Mouse (Mus musculus): Measurements from ENCODE around the gene Cpeb3. TPM values are rescaled to one million over a fixed set of nuclear protein-coding genes. Genes with fewer than 3 reads are reported as not detected.

Gene Cpeb3
- polyA plus RNA-seq, 1 experiment = 2.6 TPM

DNA sequence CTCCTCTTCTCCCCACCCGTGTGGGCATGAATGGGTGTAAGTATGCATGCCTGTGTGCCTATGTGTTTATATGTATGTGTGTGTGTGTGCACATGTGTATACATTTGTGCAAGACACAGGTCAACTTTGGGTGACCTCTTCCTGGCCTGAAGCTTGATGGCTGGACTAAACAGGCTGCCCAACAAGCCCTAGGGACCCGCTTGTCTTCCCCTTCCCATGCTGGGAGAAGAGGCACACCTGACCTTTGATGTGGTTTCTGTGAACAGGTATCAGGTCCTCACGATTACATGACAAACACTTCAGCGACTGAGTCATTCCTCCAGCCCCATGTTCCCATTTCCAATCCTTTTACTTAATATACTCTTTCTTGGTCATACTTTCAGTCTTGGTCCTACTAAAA is 131.8 kb downstream of the Cpeb3 start:
- H3K79me2 ChIP-seq (ENCODE audit: control insufficient read depth, insufficient read depth) = no peaks in the 10 kb centered on the region
- TF ChIP-seq CEBPB (IDR thresholded peaks at IDR 0.05; ENCODE audit: insufficient read depth, poor library complexity, severe bottlenecking) (no peak), MYOG (IDR thresholded peaks at IDR 0.05; ENCODE audit: control insufficient read depth in 1 of 3, insufficient read depth in 1 of 3, insufficient read length in 2 of 3, low read depth in 2 of 3) (no peak), POLR2AphosphoS2 (IDR thresholded peaks at IDR 0.05; ENCODE audit: insufficient read length, low read depth) (no peak), POLR2A (IDR thresholded peaks at IDR 0.05; ENCODE audit: insufficient read length, low read depth) (no peak), MYOD1 (IDR thresholded peaks at IDR 0.05; ENCODE audit: control insufficient read depth in 1 of 3, insufficient read length in 2 of 3, low read depth in 2 of 3) (no peak), REST (IDR thresholded peaks at IDR 0.05; ENCODE audit: insufficient read depth, insufficient read length) (no peak), E2F4 (IDR thresholded peaks at IDR 0.05; ENCODE audit: insufficient read depth) (no peak), USF1 (IDR thresholded peaks at IDR 0.05; ENCODE audit: low read depth) (no peak), MAX (IDR thresholded peaks at IDR 0.05; ENCODE audit: low read depth) (no peak), TCF3 (IDR thresholded peaks at IDR 0.05; ENCODE audit: insufficient read length, low read depth) (no peak), TCF12 (IDR thresholded peaks at IDR 0.05; ENCODE audit: insufficient read depth, poor library complexity, severe bottlenecking) (no peak), SRF (IDR thresholded peaks at IDR 0.05; ENCODE audit: control insufficient read depth, insufficient read length, low read depth) (no peak)
- H3K4me2 ChIP-seq (ENCODE audit: low read depth) = peak overlapping the region; percentile 3
- no peaks in the 10 kb centered on the region for H3K27me3 ChIP-seq (ENCODE audit: control insufficient read depth, insufficient read depth, insufficient read length)
- no peaks in the 10 kb centered on the region for H3K36me3 ChIP-seq (ENCODE audit: control insufficient read depth, insufficient read depth)
- no peak overlapping the region for H3ac ChIP-seq (ENCODE audit: control insufficient read depth, insufficient read length)
- no peak overlapping the region for H3K4me3 ChIP-seq

DNA sequence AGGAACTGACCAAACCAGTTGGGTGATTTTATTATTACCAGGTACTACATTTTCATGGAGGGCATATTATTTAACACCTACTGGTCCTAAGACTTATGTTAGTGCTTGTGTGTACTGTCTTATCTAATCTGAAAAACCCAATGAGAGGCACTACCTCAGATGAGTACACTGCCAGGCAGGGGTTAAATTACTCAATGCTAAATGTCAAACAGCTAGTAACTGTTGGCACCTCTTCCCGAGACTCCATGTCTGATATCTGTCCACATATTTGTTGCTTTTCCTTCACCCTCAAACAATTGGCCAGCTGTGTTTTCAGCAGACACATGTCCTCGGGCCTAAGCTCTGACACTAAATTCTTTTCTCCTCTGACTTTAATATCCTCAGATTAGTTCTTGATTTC is 132.3 kb downstream of the Cpeb3 start:
- Histone ChIP-seq H3ac (ENCODE audit: control insufficient read depth, insufficient read length) (no peak overlapping the region), H3K4me3 (no peak overlapping the region), H3K27me3 (ENCODE audit: control insufficient read depth, insufficient read depth, insufficient read length) (no peaks in the 10 kb centered on the region), H3K36me3 (ENCODE audit: control insufficient read depth, insufficient read depth) (no peaks in the 10 kb centered on the region), H3K4me2 (ENCODE audit: low read depth) (no peak overlapping the region), H3K79me2 (ENCODE audit: control insufficient read depth, insufficient read depth) (no peaks in the 10 kb centered on the region)
- TF ChIP-seq MAX (IDR thresholded peaks at IDR 0.05; ENCODE audit: low read depth) (no peak), REST (IDR thresholded peaks at IDR 0.05; ENCODE audit: insufficient read depth, insufficient read length) (no peak), POLR2A (IDR thresholded peaks at IDR 0.05; ENCODE audit: insufficient read length, low read depth) (no peak), MYOD1 (IDR thresholded peaks at IDR 0.05; ENCODE audit: control insufficient read depth in 1 of 3, insufficient read length in 2 of 3, low read depth in 2 of 3) (no peak), MYOG (IDR thresholded peaks at IDR 0.05; ENCODE audit: control insufficient read depth in 1 of 3, insufficient read depth in 1 of 3, insufficient read length in 2 of 3, low read depth in 2 of 3) (no peak), CEBPB (IDR thresholded peaks at IDR 0.05; ENCODE audit: insufficient read depth, poor library complexity, severe bottlenecking) (no peak), USF1 (IDR thresholded peaks at IDR 0.05; ENCODE audit: low read depth) (no peak), E2F4 (IDR thresholded peaks at IDR 0.05; ENCODE audit: insufficient read depth) (no peak), SRF (IDR thresholded peaks at IDR 0.05; ENCODE audit: control insufficient read depth, insufficient read length, low read depth) (no peak)

DNA sequence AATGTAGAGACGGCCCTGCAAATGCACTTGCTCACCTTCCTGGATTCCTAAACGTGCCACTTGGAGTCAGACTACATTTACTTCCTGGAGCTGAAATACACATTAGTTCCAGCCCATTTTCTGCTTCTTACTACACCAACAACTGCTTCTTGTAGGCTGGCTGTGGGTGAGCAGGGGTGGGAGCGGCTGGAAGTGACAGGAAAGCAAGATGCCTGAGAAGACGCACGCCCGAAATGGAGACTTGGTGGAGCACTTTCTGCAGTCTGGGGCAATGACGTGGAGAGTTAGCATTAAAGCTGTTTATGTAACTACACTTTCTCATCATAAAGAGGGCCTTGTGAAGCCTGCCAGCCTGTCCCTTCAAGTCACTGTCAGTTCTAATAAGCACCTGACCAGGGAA is 132.7 kb downstream of the Cpeb3 start:
- H3ac ChIP-seq (ENCODE audit: control insufficient read depth, insufficient read length) = no peak overlapping the region
- H3K4me3 ChIP-seq = no peak overlapping the region
- H3K36me3 ChIP-seq (ENCODE audit: control insufficient read depth, insufficient read depth) = no peaks in the 10 kb centered on the region
- no peaks in the 10 kb centered on the region for H3K79me2 ChIP-seq (ENCODE audit: control insufficient read depth, insufficient read depth)
- no peaks in the 10 kb centered on the region for H3K27me3 ChIP-seq (ENCODE audit: control insufficient read depth, insufficient read depth, insufficient read length)
- no peak overlapping the region for H3K4me2 ChIP-seq (ENCODE audit: low read depth)
- TF ChIP-seq TCF12 (IDR thresholded peaks at IDR 0.05; ENCODE audit: insufficient read depth, poor library complexity, severe bottlenecking) = no peak
- TF ChIP-seq E2F4 (IDR thresholded peaks at IDR 0.05; ENCODE audit: insufficient read depth) = no peak
- TF ChIP-seq USF1 (IDR thresholded peaks at IDR 0.05; ENCODE audit: low read depth) = no peak
- TF ChIP-seq TCF3 (IDR thresholded peaks at IDR 0.05; ENCODE audit: insufficient read length, low read depth) = no peak
- no peak for TF ChIP-seq MYOD1 (IDR thresholded peaks at IDR 0.05; ENCODE audit: control insufficient read depth in 1 of 3, insufficient read length in 2 of 3, low read depth in 2 of 3)
- no peak for TF ChIP-seq CEBPB (IDR thresholded peaks at IDR 0.05; ENCODE audit: insufficient read depth, poor library complexity, severe bottlenecking)
- TF ChIP-seq MYOG (IDR thresholded peaks at IDR 0.05; ENCODE audit: control insufficient read depth in 1 of 3, insufficient read depth in 1 of 3, insufficient read length in 2 of 3, low read depth in 2 of 3) = no peak

DNA sequence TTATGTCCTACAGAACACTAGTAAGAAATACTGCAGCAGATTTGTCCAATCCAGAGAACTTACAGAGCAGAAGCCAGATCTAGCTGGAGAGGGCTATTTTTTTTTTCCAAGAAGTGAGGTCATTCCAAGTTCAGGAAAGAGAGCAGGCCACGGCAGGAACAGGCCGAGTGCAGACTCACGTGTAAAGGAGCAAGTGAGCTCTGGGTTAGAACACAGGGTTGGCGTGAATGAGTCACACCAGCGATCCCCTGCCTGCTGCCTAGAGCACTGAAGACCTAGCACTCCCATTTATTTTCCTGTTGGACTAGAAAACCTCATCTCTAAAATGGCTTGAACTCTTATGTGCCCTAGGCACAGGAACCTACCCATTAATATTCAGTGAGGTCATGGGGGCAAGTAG is 133.7 kb downstream of the Cpeb3 start:
- Histone ChIP-seq H3ac (ENCODE audit: control insufficient read depth, insufficient read length) (no peak overlapping the region), H3K4me3 (no peak overlapping the region), H3K79me2 (ENCODE audit: control insufficient read depth, insufficient read depth) (no peaks in the 10 kb centered on the region), H3K36me3 (ENCODE audit: control insufficient read depth, insufficient read depth) (no peaks in the 10 kb centered on the region), H3K27me3 (ENCODE audit: control insufficient read depth, insufficient read depth, insufficient read length) (no peaks in the 10 kb centered on the region), H3K4me2 (ENCODE audit: low read depth) (no peak overlapping the region)
- no peak for TF ChIP-seq USF1 (IDR thresholded peaks at IDR 0.05; ENCODE audit: low read depth)
- TF ChIP-seq E2F4 (IDR thresholded peaks at IDR 0.05; ENCODE audit: insufficient read depth) = no peak
- no peak for TF ChIP-seq MYOG (IDR thresholded peaks at IDR 0.05; ENCODE audit: control insufficient read depth in 1 of 3, insufficient read depth in 1 of 3, insufficient read length in 2 of 3, low read depth in 2 of 3)
- no peak for TF ChIP-seq MYOD1 (IDR thresholded peaks at IDR 0.05; ENCODE audit: control insufficient read depth in 1 of 3, insufficient read length in 2 of 3, low read depth in 2 of 3)
- TF ChIP-seq MAX (IDR thresholded peaks at IDR 0.05; ENCODE audit: low read depth) = no peak
- no peak for TF ChIP-seq TCF3 (IDR thresholded peaks at IDR 0.05; ENCODE audit: insufficient read length, low read depth)
- TF ChIP-seq REST (IDR thresholded peaks at IDR 0.05; ENCODE audit: insufficient read depth, insufficient read length) = no peak

DNA sequence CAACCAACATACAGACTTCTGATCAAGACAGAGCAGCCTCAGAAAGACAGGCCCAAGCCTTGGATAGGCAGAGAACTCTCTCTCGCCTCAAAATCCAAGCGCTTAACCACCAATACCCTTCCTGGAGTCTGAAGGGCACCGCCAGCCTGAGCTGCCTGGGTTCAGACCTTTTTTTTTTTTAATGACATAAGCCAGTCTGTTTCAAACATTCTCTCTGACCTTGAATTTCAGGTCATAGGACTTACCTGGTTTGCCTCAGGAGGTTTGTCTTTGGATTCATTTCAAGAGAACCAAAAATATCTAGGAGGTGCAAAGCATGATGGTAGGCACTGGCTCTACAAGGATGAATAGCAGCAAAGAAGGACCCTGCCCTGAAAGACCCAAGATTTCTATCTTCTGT is 134.1 kb downstream of the Cpeb3 start:
- Histone ChIP-seq H3K36me3 (ENCODE audit: control insufficient read depth, insufficient read depth) (no peaks in the 10 kb centered on the region), H3ac (ENCODE audit: control insufficient read depth, insufficient read length) (no peak overlapping the region), H3K4me2 (ENCODE audit: low read depth) (no peak overlapping the region), H3K79me2 (ENCODE audit: control insufficient read depth, insufficient read depth) (no peaks in the 10 kb centered on the region), H3K27me3 (ENCODE audit: control insufficient read depth, insufficient read depth, insufficient read length) (no peaks in the 10 kb centered on the region), H3K4me3 (no peak overlapping the region)
- no peak for TF ChIP-seq MAX (IDR thresholded peaks at IDR 0.05; ENCODE audit: low read depth)
- TF ChIP-seq CEBPB (IDR thresholded peaks at IDR 0.05; ENCODE audit: insufficient read depth, poor library complexity, severe bottlenecking) = no peak
- no peak for TF ChIP-seq MYOG (IDR thresholded peaks at IDR 0.05; ENCODE audit: control insufficient read depth in 1 of 3, insufficient read depth in 1 of 3, insufficient read length in 2 of 3, low read depth in 2 of 3)
- TF ChIP-seq TCF12 (IDR thresholded peaks at IDR 0.05; ENCODE audit: insufficient read depth, poor library complexity, severe bottlenecking) = no peak
- no peak for TF ChIP-seq USF1 (IDR thresholded peaks at IDR 0.05; ENCODE audit: low read depth)
- no peak for TF ChIP-seq TCF3 (IDR thresholded peaks at IDR 0.05; ENCODE audit: insufficient read length, low read depth)
- TF ChIP-seq SRF (IDR thresholded peaks at IDR 0.05; ENCODE audit: control insufficient read depth, insufficient read length, low read depth) = no peak
- TF ChIP-seq REST (IDR thresholded peaks at IDR 0.05; ENCODE audit: insufficient read depth, insufficient read length) = no peak
- TF ChIP-seq E2F4 (IDR thresholded peaks at IDR 0.05; ENCODE audit: insufficient read depth) = no peak
- TF ChIP-seq POLR2AphosphoS2 (IDR thresholded peaks at IDR 0.05; ENCODE audit: insufficient read length, low read depth) = no peak
- TF ChIP-seq POLR2A (IDR thresholded peaks at IDR 0.05; ENCODE audit: insufficient read length, low read depth) = no peak
- no peak for TF ChIP-seq MYOD1 (IDR thresholded peaks at IDR 0.05; ENCODE audit: control insufficient read depth in 1 of 3, insufficient read length in 2 of 3, low read depth in 2 of 3)
